Mouse (Mus musculus): ENCODE results near the gene A4galt. TPM values are rescaled to one million over a fixed set of nuclear protein-coding genes. Genes with fewer than 3 reads are reported as not detected.
"Not testable (repeated sequence)": the region's sequence is repeated elsewhere in the genome, so short reads cannot be mapped to it uniquely, and the experiment has no call there.

The A4galt gene
- total RNA-seq, 2 experiments from 2014 or later, result 5.5 to 8.6 TPM

- not testable (repeated sequence) for DNase-seq (ENCODE audit: low spot score in 2 of 2)
Measured at GRCm38 (mm10) chr15:83269985-83270384, 18.4 kb upstream of the A4galt start.

- not testable (repeated sequence) for DNase-seq (ENCODE audit: low spot score in 2 of 2)
Measured at GRCm38 (mm10) chr15:83268428-83268827, 16.9 kb upstream of the A4galt start.

GRCm38 (mm10) chr15:83265269-83265668 is 13.7 kb upstream of the A4galt start:
- DNase-seq (ENCODE audit: low spot score in 2 of 2), result no peak

DNA sequence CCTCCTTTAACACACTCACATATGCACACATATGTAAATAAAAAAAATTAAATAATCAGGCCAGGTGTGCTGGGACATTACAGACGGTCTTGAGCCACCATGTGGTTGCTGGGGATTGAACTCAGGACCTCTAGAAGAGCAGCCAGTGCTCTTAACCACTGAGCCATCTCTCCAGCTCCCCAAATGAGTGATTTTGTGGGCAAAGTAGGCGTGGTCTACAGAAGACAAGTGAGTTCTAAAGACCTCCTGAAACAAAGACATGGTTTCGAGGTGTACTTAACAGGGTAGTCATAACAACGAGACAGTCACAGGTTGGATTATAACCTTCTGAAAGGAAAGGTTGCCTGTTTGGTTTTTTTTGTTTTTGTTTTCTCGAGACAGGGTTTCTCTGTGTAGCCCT is 11.8 kb upstream of the A4galt start:
- DNase-seq (ENCODE audit: low spot score in 2 of 2), result no peak

DNA sequence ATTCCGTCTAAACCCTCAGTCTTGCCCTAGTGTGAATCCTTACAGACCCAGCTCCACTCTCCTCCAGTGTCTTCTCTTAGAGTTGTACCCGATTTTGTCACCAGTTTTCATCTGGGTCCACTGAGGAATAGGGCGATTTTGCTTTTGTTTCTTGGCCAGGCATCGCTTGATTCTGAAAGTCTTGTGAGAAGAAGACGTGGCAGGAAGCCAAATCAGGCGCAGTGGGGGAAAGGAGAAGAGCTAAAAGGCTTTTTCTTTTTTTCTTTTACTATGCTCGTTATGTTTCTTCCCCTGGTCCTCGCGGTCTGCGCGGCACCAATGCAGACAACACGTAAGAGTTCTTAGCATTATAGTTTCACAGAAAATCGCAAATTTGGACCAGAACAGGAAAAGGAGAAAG is 6.3 kb upstream of the A4galt start:
- DNase-seq (ENCODE audit: low spot score in 2 of 2), result no peak

GRCm38 (mm10) chr15:83256491-83256890 is 4.9 kb upstream of the A4galt start:
- DNase-seq (ENCODE audit: low spot score in 2 of 2), result no peak

- no peak for DNase-seq (ENCODE audit: low spot score in 2 of 2)
Measured at GRCm38 (mm10) chr15:83255944-83256343, 4.4 kb upstream of the A4galt start.

DNA sequence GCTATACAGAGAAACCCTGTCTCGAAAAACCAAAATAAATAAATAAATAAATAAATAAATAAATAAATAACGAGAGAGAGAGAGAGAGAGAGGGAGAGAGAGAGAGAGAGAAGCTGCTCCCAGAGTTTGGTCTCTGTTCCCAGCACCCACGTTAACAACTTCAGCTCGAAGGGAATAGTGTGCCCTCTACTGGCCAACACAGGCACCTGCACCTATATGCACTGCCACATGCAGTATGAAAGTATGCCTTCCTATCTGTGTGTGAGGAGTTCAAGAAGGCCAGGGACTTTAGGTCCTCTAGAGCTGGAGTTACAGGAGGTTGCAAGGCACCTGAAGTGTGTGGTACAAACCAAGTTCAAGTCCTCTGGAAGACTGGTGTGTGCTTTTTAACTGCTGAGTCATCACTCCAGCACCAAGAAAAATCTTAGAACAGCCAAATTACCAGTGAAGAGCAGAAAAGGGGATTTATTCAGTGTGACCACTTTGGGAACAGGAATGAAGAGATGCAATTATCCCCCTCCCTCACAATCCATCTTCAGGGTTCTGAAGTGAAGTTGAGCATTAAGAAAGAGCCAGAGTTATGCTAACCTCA is 3.7 kb upstream of the A4galt start:
- DNase-seq (ENCODE audit: low spot score in 2 of 2), result no peak

DNA sequence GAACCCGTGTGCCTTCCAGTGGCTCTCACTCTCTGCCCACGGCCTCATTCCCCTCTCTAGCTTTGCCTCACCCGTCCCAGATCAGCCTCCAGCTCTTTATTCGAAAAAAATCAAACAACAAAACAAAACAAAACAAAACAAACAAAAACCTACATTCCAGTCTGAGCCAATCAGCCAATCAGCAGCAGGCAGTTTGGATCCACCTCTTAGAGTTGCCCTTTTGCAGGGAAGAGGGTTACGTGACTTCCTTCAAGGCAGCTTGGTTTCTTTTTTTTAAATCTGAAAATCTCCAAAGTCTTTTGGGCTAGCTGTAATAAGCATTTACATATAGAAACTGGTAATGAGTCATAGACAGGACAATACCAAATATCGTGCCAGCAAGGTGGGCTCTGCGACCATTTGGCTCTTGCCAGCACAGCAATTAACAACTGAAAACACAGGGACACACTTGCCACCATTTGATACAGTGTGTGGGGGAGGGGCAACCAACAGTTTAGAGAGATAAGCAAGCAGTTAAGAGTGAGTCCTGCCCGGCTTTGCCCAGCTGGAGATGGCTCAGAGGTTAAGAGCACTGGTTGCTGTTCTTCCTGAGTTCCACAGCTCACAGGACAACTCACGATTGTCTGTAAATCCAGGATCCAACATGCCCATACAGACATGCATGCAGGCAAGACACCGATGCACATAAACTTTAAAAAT is 2.9 kb upstream of the A4galt start:
- no peak for DNase-seq (ENCODE audit: low spot score in 2 of 2)

- DNase-seq (ENCODE audit: low spot score in 2 of 2), result peak in 1 of 2 experiments; percentile 40
Measured at GRCm38 (mm10) chr15:83252060-83252459, 486 bp upstream of the A4galt start.

- DNase-seq (ENCODE audit: low spot score in 2 of 2), result no peak
Measured at GRCm38 (mm10) chr15:83250651-83251175, 861 bp downstream of the A4galt start.

GRCm38 (mm10) chr15:83249535-83250287 is 1.9 kb downstream of the A4galt start:
- DNase-seq (ENCODE audit: low spot score in 2 of 2), result no peak

DNA sequence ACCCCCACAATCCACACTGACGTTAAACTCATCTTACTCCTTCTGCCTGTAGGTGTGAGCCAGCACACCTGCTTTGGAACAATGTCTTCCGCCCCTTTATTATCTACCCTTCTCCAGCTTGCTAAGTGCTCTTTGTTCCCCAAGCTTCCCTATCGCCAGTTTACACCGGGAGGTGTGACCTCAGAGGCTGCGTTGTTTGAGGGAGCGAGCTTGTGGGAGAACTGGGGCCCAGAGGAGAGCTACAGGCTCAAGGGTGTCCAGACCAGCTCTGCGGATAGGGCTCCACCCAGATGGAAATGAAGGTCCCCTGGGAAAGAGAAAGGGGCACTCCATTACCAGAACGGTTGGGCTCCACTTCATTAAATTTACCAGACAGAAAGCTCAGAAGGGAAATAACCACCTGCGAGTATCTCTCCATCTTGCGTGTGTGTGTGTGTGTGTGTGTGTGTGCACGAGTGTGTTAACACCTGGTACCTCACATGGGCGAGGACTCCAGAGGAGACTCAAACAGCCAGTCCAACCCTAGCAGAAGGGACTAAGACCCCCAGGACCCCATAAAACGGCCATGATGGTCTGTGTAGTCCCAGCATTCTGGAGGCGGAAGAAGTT is 3.2 kb downstream of the A4galt start:
- DNase-seq (ENCODE audit: low spot score in 2 of 2), result no peak

GRCm38 (mm10) chr15:83244371-83244770 is 7.2 kb downstream of the A4galt start:
- no peak for DNase-seq (ENCODE audit: low spot score in 2 of 2)

DNA sequence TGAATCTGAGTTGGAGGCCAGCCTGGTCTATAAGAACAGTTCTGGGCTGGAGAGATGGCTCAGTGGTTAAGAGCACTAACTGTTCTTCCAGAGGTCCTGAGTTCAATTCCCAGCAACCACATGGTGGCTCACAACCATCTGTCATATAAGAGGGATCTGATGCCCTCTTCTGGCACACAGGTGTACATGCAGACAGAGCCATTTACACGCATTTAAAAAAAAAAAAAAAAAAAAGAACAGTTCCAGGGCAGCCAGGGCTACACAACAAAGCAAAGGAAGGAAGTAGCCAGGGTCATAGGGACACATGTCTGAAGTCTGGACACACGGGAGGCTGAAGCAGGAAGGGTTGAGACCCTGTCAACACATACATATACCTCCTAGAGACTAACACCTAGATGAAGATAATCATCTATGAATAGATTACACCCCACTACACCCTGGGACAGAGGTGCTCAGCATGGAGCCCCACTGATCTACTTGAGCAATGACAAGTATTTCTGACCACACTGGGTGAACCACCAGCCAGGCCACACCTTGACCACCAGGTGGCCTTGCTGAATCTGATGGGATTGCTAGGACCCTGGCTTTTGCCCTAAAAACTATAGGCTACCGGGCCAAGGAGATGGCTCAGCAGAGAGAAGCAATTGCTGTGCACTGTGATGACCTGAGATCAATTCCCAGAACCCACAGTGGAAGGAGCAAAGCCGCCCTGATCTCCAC is 9.5 kb downstream of the A4galt start:
- no peak for DNase-seq (ENCODE audit: low spot score in 2 of 2)

DNA sequence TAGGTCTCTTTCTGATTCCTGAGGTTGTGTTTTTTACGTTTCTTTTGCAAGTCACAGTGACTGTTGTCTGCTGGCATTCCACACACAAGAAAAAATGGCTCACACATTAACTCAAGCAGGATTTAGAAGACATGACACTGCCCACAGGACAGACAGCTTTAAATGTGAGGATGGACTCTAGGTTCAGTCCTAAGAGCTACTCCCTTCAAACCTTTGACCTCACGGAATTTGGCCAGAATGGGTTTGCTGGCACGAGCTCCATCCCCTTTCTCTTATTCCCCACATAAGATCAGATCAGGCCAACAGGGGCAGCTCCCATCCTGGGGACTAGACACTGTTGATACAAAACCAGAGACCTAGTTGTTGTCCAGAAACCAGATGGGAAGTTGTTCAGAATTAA is 10.1 kb downstream of the A4galt start:
- DNase-seq (ENCODE audit: low spot score in 2 of 2), result no peak

DNA sequence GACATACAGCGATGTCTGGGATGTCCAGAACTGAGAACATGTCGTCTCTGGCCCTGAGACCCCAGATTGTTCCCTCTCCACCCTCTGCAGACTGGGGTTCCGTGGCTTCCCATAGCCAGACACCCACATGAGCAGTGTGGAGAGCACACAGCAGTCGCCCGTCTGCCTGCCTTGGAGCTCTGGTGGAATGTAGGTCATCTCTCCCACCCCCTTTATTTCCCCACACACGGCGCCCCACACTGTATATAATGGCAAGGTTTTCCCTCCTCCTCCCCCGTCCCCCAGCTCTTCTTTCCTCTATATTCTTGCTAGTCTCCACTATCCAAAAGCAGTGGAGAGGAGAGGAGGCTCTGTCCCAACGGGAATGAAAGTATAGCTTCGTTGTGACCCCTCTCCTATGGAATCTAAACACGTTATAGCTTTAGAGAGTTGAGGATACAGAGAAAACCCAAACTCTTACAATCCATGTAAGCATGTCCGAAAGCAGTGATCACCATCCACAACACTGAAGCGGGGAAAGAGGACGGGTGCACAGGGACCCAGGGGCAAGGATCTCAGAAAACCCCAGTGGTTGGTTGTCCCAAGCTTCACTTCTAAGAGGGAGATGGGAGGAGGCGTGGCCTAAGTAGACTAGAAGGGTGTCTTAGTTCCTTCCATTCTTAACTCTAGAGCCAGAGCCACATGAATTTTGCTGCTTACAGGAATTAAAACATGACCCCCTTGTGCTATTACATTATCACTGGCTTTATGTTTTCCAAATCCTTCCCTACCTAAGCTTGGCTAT is 13.9 kb downstream of the A4galt start:
- no peak for DNase-seq (ENCODE audit: low spot score in 2 of 2)

GRCm38 (mm10) chr15:83236824-83237223 is 14.8 kb downstream of the A4galt start:
- DNase-seq (ENCODE audit: low spot score in 2 of 2), result no peak

- DNase-seq (ENCODE audit: low spot score in 2 of 2), result no peak
Measured at GRCm38 (mm10) chr15:83233219-83233992, 18.2 kb downstream of the A4galt start.

Data from adrenal gland, adult 18-20 months (tissue).